Mouse (Mus musculus): ENCODE data around the gene Tuba3a. TPM values are rescaled to one million over a fixed set of nuclear protein-coding genes. Genes with fewer than 3 reads are reported as not detected.
A peak's percentile ranks its signal among the peaks of the same experiment; 100 is the strongest.

Tuba3a gene
- total and polyA plus RNA-seq, 3 experiments, result not detected

DNA sequence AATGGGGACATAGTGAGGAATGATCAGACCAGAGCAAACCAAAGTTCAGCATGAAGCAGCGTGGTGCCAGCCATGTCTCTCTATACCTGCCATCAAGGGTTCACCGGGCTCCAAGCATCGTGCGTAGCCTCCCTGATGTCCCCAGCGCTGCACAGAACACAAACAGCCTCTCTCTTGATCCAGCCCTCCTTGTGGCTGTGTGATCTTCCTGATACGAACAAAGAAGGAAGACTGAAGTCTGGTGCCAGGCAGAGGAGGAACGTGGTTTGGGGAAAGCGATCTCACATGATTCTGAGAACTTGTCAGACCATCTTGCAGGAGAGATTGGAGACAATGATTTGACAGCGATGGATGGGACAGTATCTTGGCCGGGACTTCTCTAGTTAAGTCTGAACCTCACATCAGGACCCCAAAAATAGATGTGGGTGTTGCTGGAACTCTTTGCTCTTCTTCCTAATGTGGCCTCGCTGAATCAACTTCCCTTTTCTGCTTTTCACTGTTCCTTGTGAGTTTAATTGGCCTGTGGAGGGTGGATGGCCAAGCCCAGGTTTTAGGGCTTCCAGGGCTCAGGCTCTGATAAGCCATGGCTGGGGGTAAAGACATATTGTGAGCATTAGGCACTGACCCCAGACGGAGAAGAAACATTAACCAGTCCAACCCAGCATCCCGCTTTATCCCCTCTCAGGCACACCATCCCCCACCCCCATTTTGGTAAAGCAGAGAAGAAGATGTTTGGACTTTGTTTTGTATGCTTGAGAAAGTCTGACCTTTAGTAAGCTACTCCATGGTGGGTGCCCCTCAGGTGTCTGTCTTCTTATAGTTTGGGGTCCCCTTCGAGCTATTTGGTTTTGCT, 31.8 kb downstream of the Tuba3a start:
- no peak overlapping the region for H3K4me2 ChIP-seq (ENCODE audit: insufficient read depth, low read depth, poor library complexity, severe bottlenecking)
- TF ChIP-seq ZKSCAN1 (IDR thresholded peaks at IDR 0.05; ENCODE audit: borderline replicate concordance, low read depth, low read length), result no peak
- 0 out of 2 replicates have a peak, but pooled peaks have one; percentile 25 for TF ChIP-seq MEF2A (IDR thresholded peaks at IDR 0.05; ENCODE audit: borderline replicate concordance, low read depth, low read length)
- in situ Hi-C loops (cut with MboI; ENCODE audit: low pct_ligation_motif_present, low pct_unique_long_range_greater_than_20kb, low sequenced_read_pairs), result no loop called here
- H3K9me3 ChIP-seq (replicated peaks; ENCODE audit: low read length), result peaks cover 8% of the 10 kb centered on the region
- H3K36me3 ChIP-seq (replicated peaks in 1 of 2; ENCODE audit: control insufficient read depth in 1 of 2, insufficient read depth in 1 of 2, low read length in 1 of 2), result no peaks in the 10 kb centered on the region
- no peak overlapping the region for H3K4me3 ChIP-seq (replicated peaks in 1 of 3; ENCODE audit: low read depth in 2 of 3, low read length in 2 of 3, poor library complexity in 1 of 3)
- H3K27ac ChIP-seq (ENCODE audit: insufficient read depth, low read depth), result no peak overlapping the region
- peak; percentile 21 for DNase-seq (ENCODE audit: extremely low read depth)
- H3K79me2 ChIP-seq (replicated peaks; ENCODE audit: control insufficient read depth, extremely low read depth, insufficient read depth, poor library complexity, severe bottlenecking), result no peaks in the 10 kb centered on the region
- no peak overlapping the region for H3K9ac ChIP-seq (ENCODE audit: insufficient read depth, low read depth)
- dilution Hi-C loops (cut with MboI; ENCODE audit: extremely low pct_ligation_motif_present, extremely low pct_unique_long_range_greater_than_20kb, low sequenced_read_pairs), result no loop called here
- peaks cover 4 to 26% of the 10 kb centered on the region in 2 experiments for H3K4me1 ChIP-seq (ENCODE audit: control insufficient read depth in 1 of 2, insufficient read depth in 2 of 2)
- no peaks in the 10 kb centered on the region for H3K27me3 ChIP-seq (replicated peaks)

DNA sequence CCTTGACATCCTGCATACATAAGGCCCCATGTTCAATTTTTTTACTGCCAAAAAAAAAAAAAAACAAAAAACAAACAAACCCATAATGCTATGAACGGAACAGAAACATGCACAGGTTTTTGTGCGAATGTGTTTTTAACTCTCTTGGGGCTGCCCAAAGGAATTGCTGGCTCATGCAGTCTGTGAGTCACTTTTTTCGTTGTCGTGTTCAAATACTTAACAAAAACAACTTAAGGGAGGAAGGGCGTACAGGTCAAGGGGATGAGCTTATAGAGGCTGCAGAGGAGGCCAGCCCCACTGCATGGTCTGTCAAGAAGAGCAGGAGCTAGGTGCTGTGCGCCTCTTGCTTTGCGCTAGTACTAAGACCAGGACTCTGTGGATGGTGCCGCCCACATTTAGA, 33.1 kb downstream of the Tuba3a start:
- dilution Hi-C loops (cut with MboI; ENCODE audit: extremely low pct_ligation_motif_present, extremely low pct_unique_long_range_greater_than_20kb, low sequenced_read_pairs) (no loop called here), in situ Hi-C loops (cut with MboI; ENCODE audit: low pct_ligation_motif_present, low pct_unique_long_range_greater_than_20kb, low sequenced_read_pairs) (no loop called here)
- H3K9me3 ChIP-seq (replicated peaks; ENCODE audit: low read length), result peaks cover 8% of the 10 kb centered on the region
- no peak for TF ChIP-seq NRF1 (IDR thresholded peaks at IDR 0.05; ENCODE audit: low read depth, low read length)
- no peak for TF ChIP-seq HCFC1 (IDR thresholded peaks at IDR 0.05; ENCODE audit: low read depth, low read length)
- no peak for TF ChIP-seq CHD2 (IDR thresholded peaks at IDR 0.05; ENCODE audit: low read length)
- TF ChIP-seq MXI1 (IDR thresholded peaks at IDR 0.05; ENCODE audit: low read depth, low read length), result no peak
- TF ChIP-seq ZC3H11A (IDR thresholded peaks at IDR 0.05; ENCODE audit: low read depth, low read length), result no peak
- no peak for TF ChIP-seq IRF4 (IDR thresholded peaks at IDR 0.05; ENCODE audit: low read depth, low read length)
- TF ChIP-seq BHLHE40 (IDR thresholded peaks at IDR 0.05; ENCODE audit: low read depth, low read length), result no peak
- no peak for TF ChIP-seq RAD21 (IDR thresholded peaks at IDR 0.05; ENCODE audit: low read depth, low read length)
- no peak for TF ChIP-seq CHD1 (IDR thresholded peaks at IDR 0.05; ENCODE audit: low read depth, low read length)
- H3K27ac ChIP-seq (ENCODE audit: insufficient read depth, low read depth), result no peak overlapping the region
- no peaks in the 10 kb centered on the region for H3K27me3 ChIP-seq (replicated peaks)
- no peak overlapping the region for H3K4me3 ChIP-seq (replicated peaks in 1 of 3; ENCODE audit: low read depth in 2 of 3, low read length in 2 of 3, poor library complexity in 1 of 3)
- peaks cover 4 to 26% of the 10 kb centered on the region in 2 experiments for H3K4me1 ChIP-seq (ENCODE audit: control insufficient read depth in 1 of 2, insufficient read depth in 2 of 2)
- H3K79me2 ChIP-seq (replicated peaks; ENCODE audit: control insufficient read depth, extremely low read depth, insufficient read depth, poor library complexity, severe bottlenecking), result no peaks in the 10 kb centered on the region
- no peak overlapping the region for H3K4me2 ChIP-seq (ENCODE audit: insufficient read depth, low read depth, poor library complexity, severe bottlenecking)
- no peaks in the 10 kb centered on the region for H3K36me3 ChIP-seq (replicated peaks in 1 of 2; ENCODE audit: control insufficient read depth in 1 of 2, insufficient read depth in 1 of 2, low read length in 1 of 2)
- H3K9ac ChIP-seq (ENCODE audit: insufficient read depth, low read depth), result no peak overlapping the region
- DNase-seq (ENCODE audit: extremely low read depth), result no peak

DNA sequence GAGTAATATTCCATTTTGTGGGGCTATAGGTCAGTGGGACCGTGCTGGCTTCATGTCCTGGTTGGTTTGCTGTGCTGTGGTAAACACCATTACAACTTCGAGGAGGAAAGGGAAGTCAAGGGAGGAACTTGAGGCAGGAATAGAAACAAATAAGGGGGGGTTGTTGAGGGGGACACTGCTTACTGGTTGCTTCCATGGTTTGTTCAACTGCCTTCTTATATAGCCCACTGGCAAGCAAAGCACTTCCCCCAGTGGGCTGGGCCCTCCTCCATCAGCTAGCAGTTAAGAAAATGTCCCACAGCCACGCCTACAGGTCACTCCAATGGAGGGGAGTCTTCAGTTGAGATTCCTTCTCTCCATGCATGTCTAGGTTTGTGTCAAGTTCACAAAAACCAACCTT, 33.6 kb downstream of the Tuba3a start:
- no peak overlapping the region for H3K4me2 ChIP-seq (ENCODE audit: insufficient read depth, low read depth, poor library complexity, severe bottlenecking)

More for the DNA sequence above, 33.6 kb downstream of the Tuba3a start:
- Histone ChIP-seq H3K27me3 (replicated peaks) (no peaks in the 10 kb centered on the region), H3K79me2 (replicated peaks; ENCODE audit: control insufficient read depth, extremely low read depth, insufficient read depth, poor library complexity, severe bottlenecking) (no peaks in the 10 kb centered on the region), H3K27ac (ENCODE audit: insufficient read depth, low read depth) (no peak overlapping the region), H3K36me3 (replicated peaks in 1 of 2; ENCODE audit: control insufficient read depth in 1 of 2, insufficient read depth in 1 of 2, low read length in 1 of 2) (no peaks in the 10 kb centered on the region), H3K4me3 (replicated peaks in 1 of 3; ENCODE audit: low read depth in 2 of 3, low read length in 2 of 3, poor library complexity in 1 of 3) (no peak overlapping the region), H3K4me1 (ENCODE audit: control insufficient read depth in 1 of 2, insufficient read depth in 2 of 2) (peaks cover 4 to 26% of the 10 kb centered on the region in 2 experiments), H3K9me3 (replicated peaks; ENCODE audit: low read length) (peaks cover 8% of the 10 kb centered on the region), H3K9ac (ENCODE audit: insufficient read depth, low read depth) (no peak overlapping the region)
- dilution Hi-C loops (cut with MboI; ENCODE audit: extremely low pct_ligation_motif_present, extremely low pct_unique_long_range_greater_than_20kb, low sequenced_read_pairs) (no loop called here), in situ Hi-C loops (cut with MboI; ENCODE audit: low pct_ligation_motif_present, low pct_unique_long_range_greater_than_20kb, low sequenced_read_pairs) (no loop called here)
- no peak for TF ChIP-seq USF2 (conservative IDR thresholded peaks at IDR 0.05; ENCODE audit: low read depth, low read length)
- DNase-seq (ENCODE audit: extremely low read depth), result no peak

Measured in CH12.LX (cell line).